Mouse (Mus musculus) adrenal gland, postnatal 14 days (tissue): Measurements from ENCODE around the gene Eya2. TPM values are rescaled to one million over a fixed set of nuclear protein-coding genes. Genes with fewer than 3 reads are reported as not detected.
"Not testable (repeated sequence)": the region's sequence is repeated elsewhere in the genome, so short reads cannot be mapped to it uniquely, and the experiment has no call there.

Experiments
- DNase-seq: peaks from one replicate; pipeline ENCODE4 v3.0.0; 2021; ENCODE audit warnings: mixed read lengths
- total RNA-seq: library from RNA; stranded (reverse); gene quantifications from 2 replicates; pipeline ENCODE4 v1.2.3, GENCODE M21; 2021

The Eya2 gene
- total RNA-seq, 1 experiment from 2014 or later = 3.2 TPM

DNA sequence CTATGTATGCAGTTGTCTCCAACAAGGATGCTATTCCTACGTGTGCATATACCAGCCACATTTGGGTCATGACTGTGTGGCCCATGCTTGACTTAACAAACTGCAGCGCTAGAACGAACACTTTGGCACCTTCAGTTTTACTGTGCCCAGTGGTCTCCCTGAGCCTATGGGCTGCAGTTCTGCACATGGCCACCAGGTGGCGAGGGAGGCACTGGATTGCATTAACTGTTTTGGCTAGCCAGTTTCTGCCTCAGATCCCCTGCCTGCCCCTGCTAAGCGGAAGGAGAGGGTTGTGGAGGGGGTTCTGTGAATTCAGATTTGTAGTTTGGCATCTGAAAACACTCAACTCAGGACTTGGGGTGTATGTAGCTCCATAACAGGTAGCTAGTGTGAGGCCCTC, 187.5 kb downstream of the Eya2 start:
- DNase-seq = peak; percentile 84

- no peak for DNase-seq
Measured at GRCm38 (mm10) chr2:165785312-165786036, 190.6 kb downstream of the Eya2 start.

GRCm38 (mm10) chr2:165786467-165786866, 191.6 kb downstream of the Eya2 start:
- DNase-seq = no peak

DNA sequence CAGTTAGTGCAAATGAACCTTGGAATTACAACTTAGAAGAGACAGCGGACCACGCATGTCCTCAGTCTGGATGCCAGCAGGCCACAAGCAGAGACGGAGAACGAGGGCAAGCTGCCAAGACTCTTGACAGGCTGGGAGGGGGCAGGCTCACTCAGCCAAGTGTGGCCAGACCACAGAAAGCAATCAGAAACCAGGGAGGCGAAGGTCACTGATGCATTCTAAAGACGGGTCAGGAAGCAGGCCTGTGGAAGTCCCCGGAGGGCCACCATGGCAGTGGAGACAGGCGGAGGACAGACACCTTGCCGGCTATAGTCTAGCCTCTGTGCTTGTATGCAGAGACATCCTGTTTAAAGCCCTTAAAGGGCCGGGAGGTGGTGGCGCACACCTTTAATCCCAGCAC, 193.2 kb downstream of the Eya2 start:
- DNase-seq = peak; percentile 90

GRCm38 (mm10) chr2:165788796-165789195, 194.0 kb downstream of the Eya2 start:
- no peak for DNase-seq

DNA sequence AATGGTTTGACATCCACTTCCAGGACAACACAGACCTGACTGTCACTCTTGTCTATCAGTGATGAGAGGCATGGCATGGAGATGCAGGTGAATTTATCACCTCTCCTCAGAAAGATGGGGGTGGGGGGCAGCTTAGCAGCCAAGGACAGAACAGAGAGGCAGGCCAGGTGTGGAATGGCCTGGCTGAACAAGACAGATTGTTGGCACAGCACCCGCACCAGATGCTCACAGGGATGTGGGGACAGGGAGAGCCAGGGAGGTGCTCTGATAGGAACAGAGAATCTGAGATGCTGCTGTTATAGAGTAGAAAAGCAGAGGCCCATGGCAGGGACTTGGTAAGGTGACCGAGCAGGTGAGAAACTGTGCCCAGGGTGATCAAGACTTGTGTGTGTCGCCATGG, 194.8 kb downstream of the Eya2 start:
- no peak for DNase-seq

- DNase-seq = peak; percentile 63
Measured at GRCm38 (mm10) chr2:165791026-165791425, 196.2 kb downstream of the Eya2 start.

DNA sequence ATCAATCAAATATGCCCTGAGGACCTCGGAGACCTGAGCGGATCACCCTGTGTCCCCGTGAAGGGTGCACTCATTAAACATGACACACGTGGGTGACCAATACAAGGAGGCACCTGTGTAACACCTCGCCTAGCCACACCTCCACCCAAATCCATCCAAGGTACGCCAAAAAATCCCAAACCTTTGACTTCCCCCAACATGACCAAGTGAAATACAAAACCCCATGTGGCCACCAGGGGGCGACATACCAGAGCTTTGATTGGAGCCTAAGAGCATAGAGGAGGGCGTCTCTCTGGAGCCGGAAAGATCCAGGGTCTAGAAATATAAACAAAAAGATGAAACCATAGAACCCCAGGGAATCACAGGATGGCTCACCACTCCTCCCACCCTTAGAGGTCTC, 196.8 kb downstream of the Eya2 start:
- peak; percentile 78 for DNase-seq

GRCm38 (mm10) chr2:165792431-165793282, 197.8 kb downstream of the Eya2 start:
- no peak for DNase-seq

DNA sequence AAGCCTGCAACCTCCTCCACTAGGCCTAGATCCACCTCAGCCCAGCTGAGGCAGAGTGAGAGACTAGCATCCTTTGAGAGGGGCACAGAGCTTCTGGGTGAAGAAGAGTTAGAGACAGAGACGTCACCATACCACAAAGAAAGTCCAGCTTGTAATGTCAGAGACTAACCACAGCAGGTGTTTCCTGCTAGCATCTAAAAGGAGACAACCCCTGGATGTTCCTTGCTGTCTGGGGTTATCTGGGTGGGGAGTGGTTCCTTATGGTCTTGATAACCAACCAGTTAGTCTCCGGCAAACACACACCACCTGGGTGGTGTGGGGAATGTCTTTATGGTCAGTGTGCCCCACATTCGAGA, 198.4 kb downstream of the Eya2 start:
- no peak for DNase-seq

DNA sequence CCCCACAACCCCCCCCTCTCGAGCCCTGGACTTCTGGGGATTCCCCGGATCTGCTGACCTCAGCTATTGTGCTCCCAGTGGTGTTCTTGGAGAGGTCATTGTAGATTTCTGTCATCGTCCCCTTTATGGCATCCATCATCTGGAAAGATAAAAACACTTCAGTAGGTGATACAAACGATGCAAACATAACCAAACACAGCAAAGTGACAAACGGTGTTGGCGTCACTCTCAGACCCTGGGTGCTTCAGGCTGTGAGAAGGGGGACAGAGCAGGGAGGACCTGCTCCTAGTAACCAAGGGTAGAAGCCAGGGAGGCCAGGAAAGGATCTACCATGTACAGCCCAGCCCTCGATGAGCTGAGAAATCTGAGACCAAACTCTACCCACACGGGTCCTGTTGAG, 203.0 kb downstream of the Eya2 start:
- no peak for DNase-seq

DNA sequence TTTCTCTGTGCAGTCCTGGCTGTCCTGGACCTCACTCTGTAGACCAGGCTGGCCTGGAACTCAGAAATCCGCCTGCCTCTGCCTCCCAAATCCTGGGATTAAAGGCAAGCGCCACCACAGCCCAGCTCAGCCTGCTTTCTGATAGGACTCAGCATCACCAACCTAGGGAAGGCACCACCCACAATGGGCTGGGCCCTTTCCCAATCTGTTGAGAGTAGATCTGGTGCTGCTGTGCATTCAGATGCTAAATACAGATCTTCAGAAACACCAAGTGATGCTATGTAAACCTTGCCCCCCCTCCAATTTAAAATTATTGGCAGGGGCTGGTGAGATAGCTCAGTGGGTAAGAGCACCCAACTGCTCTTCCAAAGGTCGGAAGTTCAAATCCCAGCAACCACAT, 205.3 kb downstream of the Eya2 start:
- DNase-seq = not testable (repeated sequence)

DNA sequence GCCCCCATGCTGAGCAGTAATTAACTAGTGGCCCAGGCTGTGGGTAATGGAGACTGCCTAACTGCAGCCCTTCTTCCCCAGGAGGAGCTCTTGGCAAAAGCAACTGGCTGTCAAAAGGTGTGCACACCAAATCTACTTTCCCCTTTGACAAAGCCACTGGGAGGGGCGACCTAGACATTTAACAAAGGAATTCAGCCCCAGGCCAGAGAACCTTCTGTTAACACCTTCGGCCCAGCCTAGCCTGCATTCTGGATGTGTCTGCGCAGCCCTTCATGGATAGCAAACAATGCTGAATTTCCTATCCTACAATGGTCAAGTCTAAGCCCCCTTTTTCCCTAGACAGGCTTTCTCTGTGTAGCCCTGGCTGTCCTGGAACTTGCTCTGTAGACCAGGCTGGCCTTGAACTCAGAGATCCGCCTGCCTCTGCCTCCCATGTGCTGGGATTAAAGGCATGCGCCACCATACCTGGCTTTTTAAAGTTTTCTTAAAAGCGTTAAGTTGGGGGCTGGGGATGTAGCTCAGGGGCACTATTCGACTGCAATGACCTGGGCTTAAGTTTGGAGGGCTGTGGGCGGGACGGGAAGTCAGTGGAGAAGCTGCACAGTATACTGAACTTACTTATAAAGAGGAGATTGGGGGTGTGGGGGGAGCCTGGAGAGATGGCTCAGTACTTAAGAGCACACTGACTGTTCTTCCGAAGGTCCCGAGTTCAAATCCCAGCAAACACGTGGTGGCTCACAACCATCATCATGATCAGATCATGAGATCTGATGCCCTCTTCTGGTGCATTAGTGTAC, 213.5 kb downstream of the Eya2 start:
- no peak for DNase-seq

- no peak for DNase-seq
Measured at GRCm38 (mm10) chr2:165809091-165809490, 214.3 kb downstream of the Eya2 start.

DNA sequence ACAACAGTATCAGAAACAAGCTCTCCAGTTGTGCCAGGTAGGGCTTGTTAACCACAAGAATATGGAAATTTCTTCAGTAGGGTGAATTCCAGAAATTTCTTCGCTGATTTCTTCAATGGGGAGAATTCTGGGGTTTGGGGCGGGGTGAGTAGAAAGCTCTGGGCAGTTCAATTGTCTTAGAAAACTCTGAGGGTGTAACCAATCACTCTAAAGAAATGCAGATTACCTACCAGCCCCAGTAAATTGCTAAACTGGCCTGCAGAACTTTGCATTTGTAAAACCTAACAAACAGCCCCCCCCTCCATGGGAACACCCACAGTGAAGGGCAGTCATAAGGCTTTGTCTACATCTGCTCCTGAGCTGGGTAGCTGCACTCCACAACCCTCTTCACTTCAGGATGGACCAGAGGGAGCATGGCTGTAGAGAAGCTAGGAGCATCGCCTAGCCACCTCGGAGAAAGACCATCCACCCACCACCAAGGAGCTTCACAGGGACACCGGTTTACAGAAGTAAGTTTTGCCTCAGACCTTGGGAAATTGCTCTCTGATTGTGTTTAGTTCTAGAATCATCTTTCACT, 215.2 kb downstream of the Eya2 start:
- DNase-seq = no peak

- peak; percentile 84 for DNase-seq
Measured at GRCm38 (mm10) chr2:165811536-165811935, 216.7 kb downstream of the Eya2 start.

- DNase-seq = no peak
Measured at GRCm38 (mm10) chr2:165812889-165813288, 218.1 kb downstream of the Eya2 start.

- no peak for DNase-seq
Measured at GRCm38 (mm10) chr2:165815103-165815880, 220.5 kb downstream of the Eya2 start.

GRCm38 (mm10) chr2:165817437-165817836, 222.6 kb downstream of the Eya2 start:
- DNase-seq = no peak

GRCm38 (mm10) chr2:165818570-165818969, 223.7 kb downstream of the Eya2 start:
- no peak for DNase-seq
